Mouse (Mus musculus) heart, postnatal 0 days (tissue): Measurements from ENCODE around the gene Slc2a8. TPM values are rescaled to one million over a fixed set of nuclear protein-coding genes. Genes with fewer than 3 reads are reported as not detected.

ENCODE experiments used
- ATAC-seq: fragments of 200-750 bp; cut with Nextera tagmentation; 2 replicates; pipeline ENCODE4 v1.8.0; 2017; ENCODE audit warnings: low read depth, moderate number of reproducible peaks, moderate library complexity; ENCODE audit not compliant: insufficient read depth
- DNase-seq: peaks from one replicate; pipeline ENCODE4 v3.0.0-alpha.2; 2016; ENCODE audit warnings: low spot score
- H3K27ac ChIP-seq: fragments of 300-500 bp; sonication (generic); 2 replicates; pipeline ENCODE4 v1.5.1; 2014; ENCODE audit warnings: low read depth, mild to moderate bottlenecking
- H3K27me3 ChIP-seq: fragments of 300-500 bp; sonication (generic); 2 replicates; pipeline ENCODE4 v1.6.1; 2014; ENCODE audit warnings: low read length, mixed read lengths; ENCODE audit not compliant: control insufficient read depth, insufficient read depth
- H3K36me3 ChIP-seq: fragments of 300-500 bp; sonication (generic); replicated peaks from 2 replicates; pipeline ENCODE4 v1.6.1; 2014; ENCODE audit warnings: low read length, mixed read lengths; ENCODE audit not compliant: control insufficient read depth, insufficient read depth
- H3K4me1 ChIP-seq: fragments of 300-500 bp; sonication (generic); 2 replicates; pipeline ENCODE4 v1.6.1; 2014; ENCODE audit warnings: antibody characterized with exemption; ENCODE audit not compliant: control insufficient read depth, insufficient read depth
- H3K4me2 ChIP-seq: fragments of 300-500 bp; sonication (generic); 2 replicates; pipeline ENCODE4 v1.6.1; 2014; ENCODE audit warnings: low read depth, mild to moderate bottlenecking, low read length, moderate library complexity
- H3K4me3 ChIP-seq: fragments of 300-500 bp; sonication (generic); 2 replicates; pipeline ENCODE4 v1.5.1; 2014; ENCODE audit warnings: low read depth, low read length
- H3K9ac ChIP-seq: fragments of 300-500 bp; sonication (generic); replicated peaks from 2 replicates; pipeline ENCODE4 v1.6.1; 2014; ENCODE audit warnings: low read depth, low read length, mixed read lengths
- H3K9me3 ChIP-seq: fragments of 300-500 bp; sonication (generic); replicated peaks from 2 replicates; pipeline ENCODE4 v1.6.1; 2016; ENCODE audit warnings: low read length; ENCODE audit not compliant: control insufficient read depth
- CTCF ChIP-seq: IDR thresholded peaks from 2 replicates; pipeline ENCODE4 v1.5.1; 2016; ENCODE audit warnings: antibody characterized with exemption, control low read depth, low read depth
- EP300 ChIP-seq: IDR thresholded peaks from 2 replicates; pipeline ENCODE4 v1.6.1; 2016; ENCODE audit warnings: antibody characterized with exemption, low read depth
- WGBS: fragments of 180-500 bp; shearing (Covaris S2); extraction: QIAGEN DNeasy Blood & Tissue Kit; methylation state at CpG from one replicate; pipeline ENCODE4 v1.1.7; 2014; 5-methylcytosine and 5-hydroxymethylcytosine counted together
- polyA plus RNA-seq: library from polyadenylated mRNA; unstranded; fragments of >200 nt; fragmentation: Nextera tagmentation; extraction: Ambion mirVana; gene quantifications from 2 replicates; pipeline ENCODE4 v1.2.1, GENCODE M21; 2015
- total RNA-seq: library from RNA; depleted of rRNA; stranded (reverse); fragments of >200 nt; gene quantifications from 2 replicates; pipeline ENCODE4 v1.2.3, GENCODE M21; 2014; ENCODE audit warnings: low replicate concordance

Slc2a8 gene
- total and polyA plus RNA-seq, 2 experiments from 2014 or later: 24.7 to 42.1 TPM

GRCm38 (mm10) chr2:32928947-32929829, 52.7 kb downstream of the Slc2a8 start:
- DNase-seq (no peak), ATAC-seq (no peak)
- Histone ChIP-seq H3K4me2 (no peak overlapping the region), H3K4me3 (no peak overlapping the region), H3K9ac (no peak overlapping the region), H3K27me3 (no peaks in the 10 kb centered on the region), H3K9me3 (no peaks in the 10 kb centered on the region), H3K27ac (no peak overlapping the region), H3K36me3 (peaks cover 41% of the 10 kb centered on the region), H3K4me1 (no peaks in the 10 kb centered on the region)
- TF ChIP-seq EP300: no peak
- TF ChIP-seq CTCF: no peak
- 86% methylated on average over 19 of the region's 19 CpGs for WGBS

DNA sequence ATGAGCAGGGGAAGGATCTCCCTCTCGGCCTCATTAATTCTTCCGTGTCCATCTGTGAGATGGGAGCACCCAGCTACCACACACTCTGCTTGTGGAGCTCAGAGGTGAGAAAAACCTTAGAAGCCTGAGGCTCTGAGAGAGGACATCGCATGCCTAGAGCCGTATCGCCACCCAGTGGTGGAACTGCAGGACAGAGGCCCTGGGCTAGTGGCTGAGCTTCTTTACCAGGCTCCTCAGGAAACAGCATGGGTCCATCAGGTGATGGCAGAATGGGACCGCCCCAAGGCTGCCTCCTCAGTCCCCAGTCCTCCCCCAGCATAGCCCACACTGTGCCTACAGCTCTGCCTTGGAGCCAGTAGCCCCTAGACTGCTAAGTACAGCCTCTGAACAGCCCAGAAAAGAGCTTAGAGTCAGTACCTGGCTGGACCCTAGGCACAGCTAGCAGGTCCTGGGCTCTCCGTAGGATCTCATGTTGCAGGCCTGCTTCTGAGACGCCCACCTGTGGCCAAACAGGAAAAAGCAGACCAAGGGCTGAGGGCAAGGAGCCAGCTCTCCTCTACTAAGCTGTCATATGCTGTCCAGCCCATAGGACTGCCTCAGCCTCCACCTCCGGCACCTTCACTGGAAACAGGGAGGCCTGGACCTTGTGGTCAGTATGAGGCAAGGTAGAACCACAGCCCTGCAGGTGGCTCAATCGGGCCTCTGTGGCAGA, 53.5 kb downstream of the Slc2a8 start:
- no peaks in the 10 kb centered on the region for H3K9me3 ChIP-seq
- H3K4me1 ChIP-seq: no peaks in the 10 kb centered on the region
- H3K4me3 ChIP-seq: no peak overlapping the region
- peaks cover 45% of the 10 kb centered on the region for H3K36me3 ChIP-seq
- no peak overlapping the region for H3K27ac ChIP-seq
- H3K9ac ChIP-seq: no peak overlapping the region
- peak; percentile 74 for DNase-seq
- TF ChIP-seq CTCF: peak; percentile 97
- no peak for TF ChIP-seq EP300
- WGBS: 25% methylated on average over 10 of the region's 10 CpGs
- H3K4me2 ChIP-seq: no peak overlapping the region
- no peaks in the 10 kb centered on the region for H3K27me3 ChIP-seq
- peak; percentile 73 for ATAC-seq

- Histone ChIP-seq H3K4me3 (no peak overlapping the region), H3K36me3 (peaks cover 46% of the 10 kb centered on the region), H3K4me2 (no peak overlapping the region), H3K9ac (no peak overlapping the region; the same call in 1 of the 2 replicates), H3K27me3 (no peaks in the 10 kb centered on the region), H3K9me3 (no peaks in the 10 kb centered on the region), H3K27ac (0 out of 2 replicates have a peak overlapping the region, but pooled peaks have one; percentile 35), H3K4me1 (no peaks in the 10 kb centered on the region)
- no peak for DNase-seq
- WGBS: 74% methylated on average over 15 of the region's 15 CpGs
- TF ChIP-seq CTCF (no peak), EP300 (no peak)
- ATAC-seq: no peak
These were observed 54.2 kb downstream of the Slc2a8 start for GRCm38 (mm10) chr2:32927624-32928234.

DNA sequence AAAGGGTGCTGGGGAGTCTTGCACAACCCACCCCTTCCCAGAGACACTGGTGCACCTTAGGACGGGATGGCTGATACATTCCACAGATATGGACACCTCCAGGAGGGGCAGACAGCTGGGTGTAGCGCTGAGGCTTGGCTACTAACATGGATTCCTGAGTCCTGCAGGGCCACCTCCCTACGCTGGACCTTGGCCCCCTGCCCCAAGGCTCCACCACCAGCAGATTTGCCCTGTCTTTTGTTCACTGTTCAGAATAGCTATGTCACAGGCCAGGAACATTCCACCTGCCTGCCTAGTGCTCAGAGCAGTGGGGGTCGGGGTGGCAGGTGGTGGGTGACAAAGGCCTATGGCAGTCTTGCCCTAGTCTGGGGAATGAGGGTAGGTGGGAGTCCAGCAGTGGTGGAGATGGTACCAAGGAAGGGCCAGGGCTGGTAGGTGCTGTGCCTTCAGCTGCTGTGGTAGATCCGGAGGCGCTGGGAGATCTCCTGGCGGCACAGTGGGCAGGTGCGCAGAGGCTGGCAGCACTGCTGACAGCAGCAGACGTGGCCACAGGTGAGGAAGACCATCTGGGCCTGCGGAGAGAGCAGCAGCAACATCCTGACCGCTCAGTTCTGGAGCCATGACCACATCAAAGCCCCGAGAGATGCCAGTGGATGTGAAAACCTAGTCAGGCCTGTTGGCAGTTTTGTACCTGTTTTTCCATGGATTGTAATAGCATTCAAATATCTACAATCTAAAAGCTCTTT, 55.4 kb downstream of the Slc2a8 start:
- H3K4me1 ChIP-seq: no peaks in the 10 kb centered on the region
- DNase-seq: no peak
- no peak overlapping the region for H3K27ac ChIP-seq
- WGBS: 91% methylated on average over 11 of the region's 12 CpGs
- H3K36me3 ChIP-seq: peaks cover 58% of the 10 kb centered on the region
- H3K9me3 ChIP-seq: no peaks in the 10 kb centered on the region
- no peak overlapping the region for H3K4me2 ChIP-seq
- no peaks in the 10 kb centered on the region for H3K27me3 ChIP-seq
- no peak for TF ChIP-seq CTCF
- no peak for TF ChIP-seq EP300
- H3K4me3 ChIP-seq: no peak overlapping the region
- no peak overlapping the region for H3K9ac ChIP-seq
- ATAC-seq: no peak

GRCm38 (mm10) chr2:32924306-32924844, 57.5 kb downstream of the Slc2a8 start:
- no peak for TF ChIP-seq EP300
- TF ChIP-seq CTCF: no peak
- Histone ChIP-seq H3K27ac (no peak overlapping the region), H3K9me3 (no peaks in the 10 kb centered on the region), H3K9ac (no peak overlapping the region), H3K36me3 (peaks cover 77% of the 10 kb centered on the region), H3K4me1 (no peaks in the 10 kb centered on the region), H3K4me2 (no peak overlapping the region), H3K27me3 (no peaks in the 10 kb centered on the region), H3K4me3 (no peak overlapping the region)
- no peak for DNase-seq
- whole genome bisulfite sequencing: 70% methylated on average over 10 of the region's 10 CpGs
- no peak for ATAC-seq
